Mouse (Mus musculus): ENCODE results near the gene Artn. TPM values are rescaled to one million over a fixed set of nuclear protein-coding genes. Genes with fewer than 3 reads are reported as not detected.

The Artn gene
- polyA plus RNA-seq, 1 experiment from 2014 or later = 2.7 TPM

GRCm38 (mm10) chr4:117946639-117947305, 17.2 kb upstream of the Artn start:
- no peaks in the 10 kb centered on the region for H3K4me1 ChIP-seq (replicated peaks)
- H3K27ac ChIP-seq = no peak overlapping the region
- no peak overlapping the region for H3K4me2 ChIP-seq
- no peak overlapping the region for H3K9ac ChIP-seq
- WGBS (ENCODE audit: insufficient replicate concordance) = 77% methylated on average over 11 of the region's 11 CpGs
- no peaks in the 10 kb centered on the region for H3K36me3 ChIP-seq
- no peaks in the 10 kb centered on the region for H3K9me3 ChIP-seq (replicated peaks)
- DNase-seq (no peak), ATAC-seq (ENCODE audit: low read depth) (no peak)
- no peak overlapping the region for H3K4me3 ChIP-seq (replicated peaks)
- no peaks in the 10 kb centered on the region for H3K27me3 ChIP-seq

- no peak for ATAC-seq (ENCODE audit: low read depth)
- no peaks in the 10 kb centered on the region for H3K27me3 ChIP-seq
Measured at GRCm38 (mm10) chr4:117943317-117943716, 13.8 kb upstream of the Artn start.

GRCm38 (mm10) chr4:117936964-117937363, 7.4 kb upstream of the Artn start:
- H3K9ac ChIP-seq = no peak overlapping the region
- no peaks in the 10 kb centered on the region for H3K9me3 ChIP-seq (replicated peaks)
- no peak overlapping the region for H3K27ac ChIP-seq
- H3K4me1 ChIP-seq (replicated peaks) = no peaks in the 10 kb centered on the region
- no peak overlapping the region for H3K4me3 ChIP-seq (replicated peaks)
- 90% methylated on average over 5 of the region's 5 CpGs for WGBS (ENCODE audit: insufficient replicate concordance)
- DNase-seq = no peak
- H3K27me3 ChIP-seq = peaks cover 3% of the 10 kb centered on the region; the same call in 1 of the 2 replicates
- no peak for ATAC-seq (ENCODE audit: low read depth)
- no peak overlapping the region for H3K4me2 ChIP-seq
- no peaks in the 10 kb centered on the region for H3K36me3 ChIP-seq

More at GRCm38 (mm10) chr4:117943317-117943716, 13.8 kb upstream of the Artn start:
- H3K9me3 ChIP-seq (replicated peaks) = no peaks in the 10 kb centered on the region
- H3K9ac ChIP-seq = no peak overlapping the region
- H3K4me3 ChIP-seq (replicated peaks) = no peak overlapping the region
- no peak for DNase-seq
- 51% methylated on average over 5 of the region's 5 CpGs for WGBS (ENCODE audit: insufficient replicate concordance)
- H3K4me1 ChIP-seq (replicated peaks) = no peaks in the 10 kb centered on the region
- no peak overlapping the region for H3K27ac ChIP-seq
- H3K4me2 ChIP-seq = no peak overlapping the region
- H3K36me3 ChIP-seq = no peaks in the 10 kb centered on the region

- Histone ChIP-seq H3K9ac (no peak overlapping the region), H3K27me3 (peaks cover 31% of the 10 kb centered on the region), H3K9me3 (replicated peaks) (peaks cover 3% of the 10 kb centered on the region; the same call in 1 of the 2 replicates), H3K4me2 (no peak overlapping the region), H3K4me3 (replicated peaks) (no peak overlapping the region), H3K4me1 (replicated peaks) (peaks cover 14% of the 10 kb centered on the region), H3K27ac (no peak overlapping the region), H3K36me3 (no peaks in the 10 kb centered on the region)
- DNase-seq = no peak
- 69% methylated on average over 4 of the region's 4 CpGs for WGBS (ENCODE audit: insufficient replicate concordance)
- ATAC-seq (ENCODE audit: low read depth) = no peak
Measured at GRCm38 (mm10) chr4:117934081-117934480, 4.5 kb upstream of the Artn start.

GRCm38 (mm10) chr4:117933248-117933647, 3.7 kb upstream of the Artn start:
- no peak for DNase-seq
- H3K4me3 ChIP-seq (replicated peaks) = no peak overlapping the region
- ATAC-seq (ENCODE audit: low read depth) = no peak
- H3K27ac ChIP-seq = no peak overlapping the region
- H3K4me2 ChIP-seq = no peak overlapping the region
- H3K36me3 ChIP-seq = no peaks in the 10 kb centered on the region
- H3K9ac ChIP-seq = no peak overlapping the region
- H3K9me3 ChIP-seq (replicated peaks) = peaks cover 3% of the 10 kb centered on the region; the same call in 1 of the 2 replicates
- peaks cover 22% of the 10 kb centered on the region for H3K4me1 ChIP-seq (replicated peaks)
- WGBS (ENCODE audit: insufficient replicate concordance) = 67% methylated on average over 5 of the region's 5 CpGs
- H3K27me3 ChIP-seq = peaks cover 37% of the 10 kb centered on the region

GRCm38 (mm10) chr4:117928699-117929241, 793 bp downstream of the Artn start:
- H3K27ac ChIP-seq = peak overlapping the region; percentile 83
- H3K36me3 ChIP-seq = no peaks in the 10 kb centered on the region
- DNase-seq = peak; percentile 87
- H3K4me2 ChIP-seq = peak overlapping the region; percentile 71
- WGBS (ENCODE audit: insufficient replicate concordance) = 1% methylated on average over 13 of the region's 13 CpGs
- peaks cover 3% of the 10 kb centered on the region; the same call in 1 of the 2 replicates for H3K9me3 ChIP-seq (replicated peaks)
- H3K9ac ChIP-seq = peak overlapping the region; percentile 77
- peaks cover 81% of the 10 kb centered on the region for H3K27me3 ChIP-seq
- H3K4me1 ChIP-seq (replicated peaks) = peaks cover 55% of the 10 kb centered on the region
- peak overlapping the region; percentile 63 for H3K4me3 ChIP-seq (replicated peaks)
- ATAC-seq (ENCODE audit: low read depth) = peak; percentile 95

GRCm38 (mm10) chr4:117928234-117928633, 1.3 kb downstream of the Artn start:
- 13% methylated on average over 6 of the region's 6 CpGs for WGBS (ENCODE audit: insufficient replicate concordance)
- Histone ChIP-seq H3K27me3 (peaks cover 86% of the 10 kb centered on the region), H3K4me1 (replicated peaks) (peaks cover 55% of the 10 kb centered on the region), H3K27ac (peak overlapping the region; percentile 77), H3K36me3 (no peaks in the 10 kb centered on the region), H3K4me3 (replicated peaks) (peak overlapping the region; percentile 63), H3K4me2 (peak overlapping the region; percentile 71), H3K9me3 (replicated peaks) (peaks cover 3% of the 10 kb centered on the region; the same call in 1 of the 2 replicates), H3K9ac (peak overlapping the region; percentile 67)
- no peak for DNase-seq
- ATAC-seq (ENCODE audit: low read depth) = peak; percentile 33

GRCm38 (mm10) chr4:117926545-117927482, 2.7 kb downstream of the Artn start:
- Histone ChIP-seq H3K4me1 (replicated peaks) (peaks cover 55% of the 10 kb centered on the region), H3K27ac (no peak overlapping the region), H3K36me3 (no peaks in the 10 kb centered on the region), H3K9me3 (replicated peaks) (peaks cover 3% of the 10 kb centered on the region; the same call in 1 of the 2 replicates), H3K27me3 (peaks cover 96% of the 10 kb centered on the region), H3K9ac (peak overlapping the region; percentile 67), H3K4me2 (peak overlapping the region; percentile 71), H3K4me3 (replicated peaks) (peak overlapping the region; percentile 63)
- DNase-seq = no peak
- 2% methylated on average over 71 of the region's 71 CpGs for WGBS (ENCODE audit: insufficient replicate concordance)
- no peak for ATAC-seq (ENCODE audit: low read depth)

GRCm38 (mm10) chr4:117924916-117925315, 4.6 kb downstream of the Artn start:
- Histone ChIP-seq H3K4me1 (replicated peaks) (peaks cover 51% of the 10 kb centered on the region), H3K36me3 (no peaks in the 10 kb centered on the region), H3K4me3 (replicated peaks) (no peak overlapping the region), H3K9me3 (replicated peaks) (no peaks in the 10 kb centered on the region), H3K27me3 (peaks cover 84% of the 10 kb centered on the region), H3K4me2 (no peak overlapping the region), H3K27ac (no peak overlapping the region), H3K9ac (no peak overlapping the region)
- WGBS (ENCODE audit: insufficient replicate concordance) = 49% methylated on average over 5 of the region's 6 CpGs
- ATAC-seq (ENCODE audit: low read depth) = no peak
- DNase-seq = no peak

GRCm38 (mm10) chr4:117923450-117923849, 6.1 kb downstream of the Artn start:
- no peak overlapping the region for H3K9ac ChIP-seq
- H3K4me3 ChIP-seq (replicated peaks) = no peak overlapping the region
- ATAC-seq (ENCODE audit: low read depth) = no peak
- H3K36me3 ChIP-seq = no peaks in the 10 kb centered on the region
- H3K27ac ChIP-seq = no peak overlapping the region
- DNase-seq = no peak
- peaks cover 72% of the 10 kb centered on the region for H3K27me3 ChIP-seq
- H3K4me2 ChIP-seq = no peak overlapping the region
- no peaks in the 10 kb centered on the region for H3K9me3 ChIP-seq (replicated peaks)
- WGBS (ENCODE audit: insufficient replicate concordance) = 68% methylated on average over 2 of the region's 2 CpGs
- peaks cover 42% of the 10 kb centered on the region for H3K4me1 ChIP-seq (replicated peaks)

- Histone ChIP-seq H3K9me3 (replicated peaks) (no peaks in the 10 kb centered on the region), H3K4me3 (replicated peaks) (no peak overlapping the region), H3K27ac (no peak overlapping the region), H3K4me1 (replicated peaks) (peaks cover 42% of the 10 kb centered on the region), H3K9ac (no peak overlapping the region), H3K27me3 (peaks cover 51% of the 10 kb centered on the region), H3K36me3 (no peaks in the 10 kb centered on the region), H3K4me2 (no peak overlapping the region)
- 67% methylated on average over 2 of the region's 2 CpGs for WGBS (ENCODE audit: insufficient replicate concordance)
- ATAC-seq (ENCODE audit: low read depth) = no peak
- no peak for DNase-seq
Measured at GRCm38 (mm10) chr4:117921358-117921757, 8.2 kb downstream of the Artn start.
